Mouse (Mus musculus) MEL (cell line): ENCODE measurements around the gene Olfr1259. TPM values are rescaled to one million over a fixed set of nuclear protein-coding genes. Genes with fewer than 3 reads are reported as not detected.

Source experiments
- DNase-seq: peaks from one replicate; pipeline ENCODE4 v3.0.0; 2011; ENCODE audit warnings: low read depth, low spot score
- H3K27ac ChIP-seq: 2 replicates; pipeline ENCODE4 v1.5.1; 2012; ENCODE audit warnings: low read depth, mild to moderate bottlenecking, control low read depth, low read length, moderate library complexity; ENCODE audit not compliant: control insufficient read depth
- H3K27me3 ChIP-seq, 2 experiments: fragments of 150-350 bp in 1 of 2; sonication (generic) in 1 of 2; 2 replicates each; pipeline ENCODE4 v1.6.1; 2012; ENCODE audit warnings: low read length in 2 of 2, mild to moderate bottlenecking in 2 of 2, improper control_type of control experiment in 1 of 2, moderate library complexity in 1 of 2; ENCODE audit not compliant: insufficient read depth in 2 of 2, control insufficient read depth in 1 of 2
- H3K36me3 ChIP-seq, 2 experiments: 2 replicates each; pipeline ENCODE4 v1.6.1; 2012 to 2014; ENCODE audit warnings: low read length in 2 of 2, improper control_type of control experiment in 1 of 2, inconsistent platforms in 1 of 2, mild to moderate bottlenecking in 1 of 2; ENCODE audit not compliant: insufficient read depth in 2 of 2, control insufficient read depth in 1 of 2
- H3K4me1 ChIP-seq, 2 experiments: fragments of 150-350 bp in 1 of 2; sonication (generic) in 1 of 2; 2 replicates each; pipeline ENCODE4 v1.6.1; 2012; ENCODE audit warnings: low read length in 2 of 2, improper control_type of control experiment in 1 of 2, mild to moderate bottlenecking in 1 of 2; ENCODE audit not compliant: insufficient read depth in 2 of 2, control insufficient read depth in 1 of 2
- H3K4me3 ChIP-seq, 2 experiments: fragments of 150-350 bp in 1 of 2; sonication (generic) in 1 of 2; 2 replicates each; pipeline ENCODE4 v1.5.1; 2012; ENCODE audit warnings: low read depth in 2 of 2, low read length in 2 of 2, mild to moderate bottlenecking in 2 of 2, moderate library complexity in 2 of 2, control low read depth in 1 of 2, improper control_type of control experiment in 1 of 2; ENCODE audit not compliant: control insufficient read depth in 1 of 2, insufficient read depth in 1 of 2
- H3K79me2 ChIP-seq: 2 replicates; pipeline ENCODE4 v1.6.1; 2012; ENCODE audit warnings: mild to moderate bottlenecking, low read length, moderate library complexity; ENCODE audit not compliant: control insufficient read depth, poor library complexity, insufficient read depth
- H3K9ac ChIP-seq: 2 replicates; pipeline ENCODE4 v1.6.1; 2012; ENCODE audit warnings: low read depth, mild to moderate bottlenecking, control low read depth, low read length, moderate library complexity; ENCODE audit not compliant: control insufficient read depth, poor library complexity, severe bottlenecking
- H3K9me3 ChIP-seq: fragments of 150-350 bp; sonication (generic); replicated peaks from 2 replicates; pipeline ENCODE4 v1.6.1; 2012; ENCODE audit warnings: mild to moderate bottlenecking, low read length, improper control_type of control experiment, moderate library complexity; ENCODE audit not compliant: insufficient read depth
- CHD1 ChIP-seq: IDR thresholded peaks from 2 replicates; pipeline ENCODE4 v1.6.1; 2012; ENCODE audit warnings: low read depth, mild to moderate bottlenecking, inconsistent platforms, low read length, improper control_type of control experiment
- CHD2 ChIP-seq: IDR thresholded peaks from 2 replicates; pipeline ENCODE4 v1.6.1; 2011; ENCODE audit warnings: low read length, improper control_type of control experiment
- E2F4 ChIP-seq: IDR thresholded peaks from 2 replicates; pipeline ENCODE4 v1.6.1; 2011; ENCODE audit warnings: low read depth, low read length, improper control_type of control experiment, borderline replicate concordance
- ELF1 ChIP-seq: IDR thresholded peaks from 2 replicates; pipeline ENCODE4 v1.6.1; 2014; ENCODE audit warnings: low read depth, mild to moderate bottlenecking, inconsistent platforms, low read length, improper control_type of control experiment, moderate library complexity
- EP300 ChIP-seq, 2 experiments: IDR thresholded peaks; 2 replicates each; pipeline ENCODE4 v1.6.1; 2011; ENCODE audit warnings: improper control_type of control experiment in 2 of 2, low read length in 2 of 2, low read depth in 1 of 2, mild to moderate bottlenecking in 1 of 2
- GATA1 ChIP-seq: IDR thresholded peaks from 2 replicates; pipeline ENCODE4 v1.6.1; 2011; ENCODE audit warnings: low read depth, low read length, improper control_type of control experiment
- HCFC1 ChIP-seq: IDR thresholded peaks from 2 replicates; pipeline ENCODE4 v1.6.1; 2012; ENCODE audit warnings: low read depth, mild to moderate bottlenecking, inconsistent platforms, low read length, improper control_type of control experiment, moderate library complexity
- MAFK ChIP-seq: IDR thresholded peaks from 2 replicates; pipeline ENCODE4 v1.6.1; 2011; ENCODE audit warnings: low read depth, mild to moderate bottlenecking, low read length, improper control_type of control experiment, borderline replicate concordance
- MAZ ChIP-seq: IDR thresholded peaks from 2 replicates; pipeline ENCODE4 v1.6.1; 2012; ENCODE audit warnings: low read depth, mild to moderate bottlenecking, inconsistent platforms, low read length, improper control_type of control experiment
- MXI1 ChIP-seq: IDR thresholded peaks from 2 replicates; pipeline ENCODE4 v1.6.1; 2011; ENCODE audit warnings: mild to moderate bottlenecking, low read depth, low read length, improper control_type of control experiment
- MYB ChIP-seq: IDR thresholded peaks from 2 replicates; pipeline ENCODE4 v1.6.1; 2011; ENCODE audit warnings: mild to moderate bottlenecking, low read depth, low read length, improper control_type of control experiment
- POLR2AphosphoS2 ChIP-seq: IDR thresholded peaks from 2 replicates; pipeline ENCODE4 v1.6.1; 2011; ENCODE audit warnings: low read length, improper control_type of control experiment
- POLR2AphosphoS5 ChIP-seq: IDR thresholded peaks from 2 replicates; pipeline ENCODE4 v1.6.1; 2012; ENCODE audit warnings: low read depth, borderline replicate concordance, mild to moderate bottlenecking, inconsistent platforms, low read length, moderate library complexity, mixed read lengths
- TAL1 ChIP-seq: IDR thresholded peaks from 2 replicates; pipeline ENCODE4 v1.6.1; 2012; ENCODE audit warnings: mild to moderate bottlenecking, inconsistent platforms, low read length, moderate library complexity, mixed read lengths
- TBP ChIP-seq: IDR thresholded peaks from 2 replicates; pipeline ENCODE4 v1.8.0; 2011; ENCODE audit warnings: low read depth, low read length, improper control_type of control experiment
- USF1 ChIP-seq: IDR thresholded peaks from 2 replicates; pipeline ENCODE4 v1.6.1; 2014; ENCODE audit warnings: low read depth, mild to moderate bottlenecking, inconsistent platforms, low read length, improper control_type of control experiment, moderate library complexity
- USF2 ChIP-seq, 2 experiments: IDR thresholded peaks; 2 replicates each; pipeline ENCODE4 v1.6.1; 2011 to 2012; ENCODE audit warnings: improper control_type of control experiment in 2 of 2, low read length in 2 of 2, borderline replicate concordance in 1 of 2, inconsistent platforms in 1 of 2, low read depth in 1 of 2, mild to moderate bottlenecking in 1 of 2; ENCODE audit not compliant: insufficient read depth in 1 of 2
- ZMIZ1 ChIP-seq: IDR thresholded peaks from 2 replicates; pipeline ENCODE4 v1.6.1; 2012; ENCODE audit warnings: low read depth, mild to moderate bottlenecking, inconsistent platforms, low read length, improper control_type of control experiment, moderate library complexity
- ZNF384 ChIP-seq: IDR thresholded peaks from 2 replicates; pipeline ENCODE4 v1.6.1; 2012; ENCODE audit warnings: low read depth, mild to moderate bottlenecking, inconsistent platforms, low read length, improper control_type of control experiment
- polyA plus RNA-seq, 2 experiments: library from polyadenylated mRNA; stranded (reverse) in 1 of 2; unstranded in 1 of 2; fragments of >175 nt in 1 of 2; fragments of >200 nt in 1 of 2; gene quantifications; 2 replicates each; pipeline versions ENCODE4 v1.2.1 to v1.2.4; 2012; ENCODE audit warnings: low replicate concordance in 2 of 2, low read depth in 1 of 2; ENCODE audit not compliant: insufficient read length in 2 of 2, insufficient read depth in 1 of 2, missing spikeins in 1 of 2
- total RNA-seq: library from RNA; depleted of rRNA; stranded (reverse); fragments of 300-350 nt; gene quantifications from 2 replicates; pipeline ENCODE4 v1.2.3, GENCODE M21; 2012; rRNA removed

Gene Olfr1259
- total RNA-seq: not detected in 2 replicates
- polyA plus RNA-seq: not detected

GRCm38 (mm10) chr2:89948564-89948963 lies at the start of gene Olfr1259:
Gene Olfr1259 (minus strand): TSS chr2:89948664.
- TF ChIP-seq ZNF384 (no peak), E2F4 (no peak), MXI1 (no peak), MYB (no peak), MAFK (no peak), EP300 (IDR thresholded peaks at IDR 0.05; ENCODE audit: low read depth in 1 of 2, low read length in 2 of 2) (no peak), CHD2 (no peak), TBP (no peak), CHD1 (no peak), USF2 (IDR thresholded peaks at IDR 0.05; ENCODE audit: borderline replicate concordance in 1 of 2, insufficient read depth in 1 of 2, low read depth in 1 of 2, low read length in 2 of 2) (no peak), ZMIZ1 (no peak)
- no peak within 1 kb of the TSS for H3K4me3 ChIP-seq
- no peaks in the 10 kb centered on the region for H3K27me3 ChIP-seq
- H3K36me3 ChIP-seq: no peaks in the 10 kb centered on the region
- H3K79me2 ChIP-seq: no peaks in the 10 kb centered on the region
- H3K9ac ChIP-seq: no peak within 1 kb of the TSS
- no peaks in the 10 kb centered on the region for H3K4me1 ChIP-seq
- DNase-seq: no peak
- no peak within 1 kb of the TSS for H3K27ac ChIP-seq
- H3K9me3 ChIP-seq: no peaks in the 10 kb centered on the region

DNA sequence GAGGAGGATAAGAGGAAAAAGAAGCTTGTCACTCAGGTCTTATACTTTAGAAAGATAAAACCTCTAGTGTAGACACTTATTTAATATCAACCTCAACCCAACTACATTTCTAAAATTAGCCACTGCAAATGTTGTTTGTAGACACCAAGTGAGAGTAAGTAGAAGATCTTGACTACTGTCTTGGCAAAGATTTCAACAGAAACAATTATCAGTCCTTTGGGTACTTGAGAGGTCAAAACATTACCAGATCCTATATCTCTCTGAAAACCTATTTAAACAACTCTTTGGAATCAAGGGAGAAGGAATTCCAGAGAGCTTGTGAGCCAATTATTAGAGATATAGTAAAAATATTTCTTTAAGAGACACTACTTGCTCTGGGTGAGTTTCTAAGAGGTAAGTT lies 42.5 kb upstream of the Olfr1259 start, which contains the start of gene Olfr1261:
TSS of gene Olfr1261 (plus strand) at position 301 of the 400 bp plus-strand sequence.
- Histone ChIP-seq H3K79me2 (no peaks in the 10 kb centered on the region), H3K9me3 (no peaks in the 10 kb centered on the region), H3K27me3 (no peaks in the 10 kb centered on the region), H3K4me1 (no peaks in the 10 kb centered on the region), H3K4me3 (no peak within 1 kb of the TSS), H3K9ac (no peak within 1 kb of the TSS), H3K36me3 (no peaks in the 10 kb centered on the region), H3K27ac (no peak within 1 kb of the TSS)
- TF ChIP-seq ZMIZ1 (no peak), TAL1 (no peak), ELF1 (no peak), GATA1 (no peak), MAZ (no peak), HCFC1 (no peak), POLR2AphosphoS2 (no peak), USF1 (no peak), POLR2AphosphoS5 (no peak)
- no peak for DNase-seq
